Mouse (Mus musculus) liver, embryonic 14.5 days (tissue): ENCODE data around the gene Fxn.

Experiments
- CTCF ChIP-seq: IDR thresholded peaks from 2 replicates; pipeline ENCODE4 v1.5.1; 2016; ENCODE audit warnings: antibody characterized with exemption, low read depth, control low read depth
- EP300 ChIP-seq: IDR thresholded peaks from 2 replicates; pipeline ENCODE4 v1.6.1; 2016; ENCODE audit warnings: antibody characterized with exemption, low read depth

- no peak for TF ChIP-seq CTCF
- no peak for TF ChIP-seq EP300
These were observed 63.6 kb downstream of the Fxn start for GRCm38 (mm10) chr19:24216771-24217170.
